Mouse (Mus musculus) cerebellum, adult 11-12 months (tissue): ENCODE data around the gene Ubb.
"Not testable (repeated sequence)": the region's sequence is repeated elsewhere in the genome, so short reads cannot be mapped to it uniquely, and the experiment has no call there.

Experiments
- DNase-seq: peaks from one replicate; pipeline ENCODE4 v3.0.0; 2022

The Ubb gene

GRCm38 (mm10) chr11:62550727-62551225, at the start of gene Ubb:
Gene Ubb (plus strand): TSS chr11:62551171.
- peak; percentile 100 for DNase-seq

GRCm38 (mm10) chr11:62507683-62508082, 43.3 kb upstream of the Ubb start:
- DNase-seq = no peak

GRCm38 (mm10) chr11:62508365-62508764, 42.6 kb upstream of the Ubb start:
- not testable (repeated sequence) for DNase-seq

- DNase-seq = not testable (repeated sequence)
These were observed 42.2 kb upstream of the Ubb start for GRCm38 (mm10) chr11:62508816-62509215.

GRCm38 (mm10) chr11:62509571-62509970, 41.4 kb upstream of the Ubb start:
- DNase-seq = no peak

- no peak for DNase-seq
These were observed 40.0 kb upstream of the Ubb start for GRCm38 (mm10) chr11:62510956-62511355.

- DNase-seq = no peak
These were observed 39.3 kb upstream of the Ubb start for GRCm38 (mm10) chr11:62511444-62512202.

- no peak for DNase-seq
These were observed 38.4 kb upstream of the Ubb start for GRCm38 (mm10) chr11:62512529-62513080.

- no peak for DNase-seq
These were observed 37.7 kb upstream of the Ubb start for GRCm38 (mm10) chr11:62513311-62513710.

- no peak for DNase-seq
These were observed 32.0 kb upstream of the Ubb start for GRCm38 (mm10) chr11:62518991-62519390.

- no peak for DNase-seq
These were observed 28.7 kb upstream of the Ubb start for GRCm38 (mm10) chr11:62522283-62522682.

GRCm38 (mm10) chr11:62537089-62537488, 13.9 kb upstream of the Ubb start:
- DNase-seq = no peak

GRCm38 (mm10) chr11:62537590-62537989, 13.4 kb upstream of the Ubb start:
- no peak for DNase-seq

- peak; percentile 64 for DNase-seq
These were observed 12.5 kb upstream of the Ubb start for GRCm38 (mm10) chr11:62538321-62539088.

- peak; percentile 79 for DNase-seq
These were observed 11.7 kb upstream of the Ubb start, which contains the start of gene Cenpv for GRCm38 (mm10) chr11:62539089-62539890. Gene Cenpv (minus strand): TSS chr11:62539261.

GRCm38 (mm10) chr11:62540167-62540566, 10.8 kb upstream of the Ubb start:
- DNase-seq = no peak

- DNase-seq = no peak
These were observed 10.0 kb upstream of the Ubb start for GRCm38 (mm10) chr11:62540969-62541368.

- no peak for DNase-seq
These were observed 9.4 kb upstream of the Ubb start for GRCm38 (mm10) chr11:62541581-62541980.

- no peak for DNase-seq
These were observed 7.0 kb upstream of the Ubb start for GRCm38 (mm10) chr11:62543991-62544390.

- peak; percentile 78 for DNase-seq
These were observed 1.2 kb upstream of the Ubb start for GRCm38 (mm10) chr11:62549782-62550181.

- peak; percentile 53 for DNase-seq
These were observed 715 bp upstream of the Ubb start for GRCm38 (mm10) chr11:62550227-62550685.
